Mouse (Mus musculus) thymus, adult 2 months (tissue): ENCODE data around the gene Foxr2. TPM values are rescaled to one million over a fixed set of nuclear protein-coding genes. Genes with fewer than 3 reads are reported as not detected.

Source experiments
- DNase-seq: peaks from one replicate; pipeline ENCODE4 v3.0.0; 2021
- H3K27ac ChIP-seq: fragments of 200-500 bp; 2 replicates; pipeline ENCODE4 v1.5.1; 2012; ENCODE audit warnings: low read length, control low read depth; ENCODE audit not compliant: control insufficient read depth, insufficient read depth
- H3K27me3 ChIP-seq: fragments of 200-500 bp; 2 replicates; pipeline ENCODE4 v1.6.1; 2012; ENCODE audit warnings: mild to moderate bottlenecking, low read length, moderate library complexity, mixed read lengths; ENCODE audit not compliant: control insufficient read depth, insufficient read depth
- H3K36me3 ChIP-seq: fragments of 200-500 bp; 2 replicates; pipeline ENCODE4 v1.6.1; 2012; ENCODE audit warnings: mild to moderate bottlenecking, low read length, moderate library complexity; ENCODE audit not compliant: control insufficient read depth, insufficient read depth
- H3K4me1 ChIP-seq: fragments of 200-500 bp; replicated peaks from 2 replicates; pipeline ENCODE4 v1.6.1; 2012; ENCODE audit warnings: low read length; ENCODE audit not compliant: control insufficient read depth, insufficient read depth
- H3K4me3 ChIP-seq: fragments of 200-500 bp; 2 replicates; pipeline ENCODE4 v1.5.1; 2012; ENCODE audit warnings: mild to moderate bottlenecking, low read length, control low read depth, moderate library complexity; ENCODE audit not compliant: control insufficient read depth, insufficient read depth
- CTCF ChIP-seq: fragments of 200-500 bp; IDR thresholded peaks from 2 replicates; pipeline ENCODE4 v1.5.1; 2012; ENCODE audit warnings: mild to moderate bottlenecking, control low read depth, low read length, moderate library complexity, borderline replicate concordance; ENCODE audit not compliant: control insufficient read depth, poor library complexity, insufficient read depth; ENCODE audit errors: extremely low read depth
- POLR2A ChIP-seq: fragments of 200-500 bp; IDR thresholded peaks from 2 replicates; pipeline ENCODE4 v1.6.1; 2012; ENCODE audit warnings: mild to moderate bottlenecking, low read length, control low read depth, moderate library complexity; ENCODE audit not compliant: control insufficient read depth, poor library complexity, insufficient read depth; ENCODE audit errors: extremely low read depth
- WGBS: fragments of 180-500 bp; shearing (Covaris S2); methylation state at CpG from one replicate; pipeline ENCODE4 v1.1.7; 2018; 5-methylcytosine and 5-hydroxymethylcytosine counted together
- polyA plus RNA-seq: library from polyadenylated mRNA; depleted of rRNA; stranded (reverse); fragments of >200 nt; gene quantifications from 2 replicates; pipeline ENCODE4 v1.2.3, GENCODE M21; 2012; rRNA removed

Foxr2 gene
- not detected in 2 replicates for polyA plus RNA-seq

- Histone ChIP-seq H3K27me3 (no peaks in the 10 kb centered on the region), H3K4me1 (no peaks in the 10 kb centered on the region), H3K36me3 (no peaks in the 10 kb centered on the region), H3K4me3 (no peak within 1 kb of the TSS), H3K27ac (no peak within 1 kb of the TSS)
- TF ChIP-seq CTCF (no peak), POLR2A (no peak)
- 9% methylated on average over 2 of the region's 3 CpGs for WGBS
- DNase-seq: no peak
Observed at GRCm38 (mm10) chrX:153118486-153118885, at the start of gene Foxr2. Gene Foxr2, plus strand, starts transcription at chrX:153118786.

- Histone ChIP-seq H3K4me1 (no peaks in the 10 kb centered on the region), H3K27ac (no peak overlapping the region), H3K4me3 (no peak overlapping the region), H3K27me3 (no peaks in the 10 kb centered on the region), H3K36me3 (no peaks in the 10 kb centered on the region)
- no peak for DNase-seq
- WGBS: 59% methylated on average over 2 of the region's 2 CpGs
- no peak for TF ChIP-seq CTCF
- no peak for TF ChIP-seq POLR2A
Observed at GRCm38 (mm10) chrX:153119013-153119412, 427 bp downstream of the Foxr2 start.

DNA sequence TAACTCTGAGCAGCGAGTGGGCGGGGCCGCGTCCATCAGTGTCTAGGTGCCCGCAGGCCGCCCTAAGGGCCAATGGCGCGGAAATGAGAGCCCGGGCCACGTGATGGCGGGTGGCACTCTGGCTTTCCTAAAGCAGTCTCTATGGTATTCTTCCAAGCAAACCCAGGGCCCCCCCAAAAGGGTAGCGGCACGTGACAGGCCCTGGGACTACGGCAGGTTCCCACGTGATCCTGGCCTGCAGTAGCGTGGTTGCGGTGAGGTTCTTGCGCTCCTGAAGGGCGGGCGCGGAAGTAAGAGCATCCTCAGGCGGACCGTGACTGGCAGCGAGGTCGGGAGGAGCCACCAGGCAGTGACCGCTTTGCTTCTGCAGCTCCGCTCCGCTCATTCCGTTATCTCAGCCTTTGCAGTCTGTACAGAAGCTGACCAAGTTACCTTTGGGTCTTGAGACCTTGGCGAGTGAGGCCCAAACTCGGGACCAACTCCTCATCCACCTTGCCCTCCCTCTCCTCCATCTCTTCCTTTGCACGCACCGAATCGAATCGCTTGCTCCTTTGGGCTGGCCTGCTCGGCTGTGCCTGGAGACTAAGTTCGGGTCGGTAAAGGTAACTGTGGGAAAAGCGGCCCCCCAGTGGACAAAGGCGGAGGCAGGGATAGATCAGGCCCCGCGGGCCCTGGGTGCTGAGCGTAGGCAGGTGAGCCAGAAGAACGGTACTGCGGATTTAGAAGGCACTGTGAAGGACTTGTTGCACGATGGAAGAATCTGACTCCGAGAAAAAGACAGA lies 21.3 kb downstream of the Foxr2 start, which contains the start of gene Rragb:
TSS of gene Rragb (plus strand) at position 248 of the 782 bp plus-strand sequence.
- TF ChIP-seq CTCF: no peak
- TF ChIP-seq POLR2A: no peak
- Histone ChIP-seq H3K36me3 (no peaks in the 10 kb centered on the region), H3K27me3 (no peaks in the 10 kb centered on the region), H3K4me1 (peaks cover 2% of the 10 kb centered on the region; the same call in 1 of the 2 replicates), H3K27ac (no peak within 1 kb of the TSS), H3K4me3 (peak within 1 kb of the TSS; percentile 56)
- under 1% methylated on average over 47 of the region's 47 CpGs for WGBS
- peak; percentile 66 for DNase-seq

DNA sequence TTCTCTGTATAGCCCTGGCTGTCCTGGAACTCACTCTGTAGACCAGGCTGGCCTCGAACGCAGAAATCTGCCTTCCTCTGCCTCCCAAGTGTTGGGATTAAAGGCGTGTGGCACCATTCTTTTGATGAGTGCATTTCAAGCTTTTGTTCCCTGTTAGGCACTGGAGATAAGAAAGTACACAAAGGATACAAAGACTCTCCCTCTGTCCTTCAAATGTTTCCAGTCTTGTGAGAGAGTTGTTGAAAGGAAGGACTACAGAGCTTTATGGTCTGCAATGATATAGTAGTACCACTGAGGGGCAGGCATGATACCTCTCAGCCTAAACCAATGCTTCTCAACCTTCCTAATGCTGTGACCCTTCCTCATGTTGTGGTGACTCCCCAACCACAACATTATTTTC lies 24.1 kb downstream of the Foxr2 start:
- WGBS: 96% methylated on average over 3 of the region's 3 CpGs
- H3K27me3 ChIP-seq: no peaks in the 10 kb centered on the region
- no peak overlapping the region for H3K4me3 ChIP-seq
- no peaks in the 10 kb centered on the region for H3K36me3 ChIP-seq
- no peak overlapping the region for H3K27ac ChIP-seq
- peaks cover 2% of the 10 kb centered on the region; the same call in 1 of the 2 replicates for H3K4me1 ChIP-seq
- DNase-seq: no peak
- TF ChIP-seq POLR2A (no peak), CTCF (no peak)

- 78% methylated on average over 1 of the region's 1 CpGs for WGBS
- no peaks in the 10 kb centered on the region for H3K4me1 ChIP-seq
Observed at GRCm38 (mm10) chrX:153151766-153152165, 33.2 kb downstream of the Foxr2 start.

GRCm38 (mm10) chrX:153155322-153155721 lies 36.7 kb downstream of the Foxr2 start:
- Histone ChIP-seq H3K4me3 (no peak overlapping the region), H3K27ac (no peak overlapping the region), H3K27me3 (no peaks in the 10 kb centered on the region), H3K4me1 (no peaks in the 10 kb centered on the region), H3K36me3 (no peaks in the 10 kb centered on the region)
- peak; percentile 28 for DNase-seq
- WGBS: 39% methylated on average over 3 of the region's 3 CpGs
- no peak for TF ChIP-seq POLR2A
- TF ChIP-seq CTCF: no peak

More at GRCm38 (mm10) chrX:153151766-153152165, 33.2 kb downstream of the Foxr2 start:
- no peaks in the 10 kb centered on the region for H3K27me3 ChIP-seq
- H3K27ac ChIP-seq: no peak overlapping the region
- TF ChIP-seq POLR2A (no peak), CTCF (no peak)
- DNase-seq: no peak
- no peaks in the 10 kb centered on the region for H3K36me3 ChIP-seq
- no peak overlapping the region for H3K4me3 ChIP-seq
